Mouse (Mus musculus): ENCODE data around the gene Casz1.

DNA sequence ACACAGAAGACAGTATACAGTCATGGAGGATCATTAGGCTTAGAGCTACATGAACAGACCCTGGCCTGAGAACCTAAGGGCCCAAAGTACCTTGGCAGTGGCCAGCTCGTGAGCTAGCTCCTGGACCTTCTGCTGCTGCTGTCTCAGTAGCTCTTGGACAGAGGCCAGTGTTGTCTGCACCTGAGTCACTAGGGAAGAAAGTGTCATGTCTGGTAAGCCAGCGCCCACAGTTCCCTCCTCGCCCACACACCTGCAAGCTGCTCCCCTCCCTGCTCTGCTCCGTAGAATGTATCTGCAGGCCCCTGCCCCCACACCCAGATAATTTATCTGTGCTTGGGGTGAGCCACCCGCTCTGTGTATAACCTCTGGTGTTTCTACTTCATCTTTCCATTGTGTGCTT is 161.9 kb downstream of the Casz1 start:
- TF ChIP-seq ZC3H11A (IDR thresholded peaks at IDR 0.05; ENCODE audit: borderline replicate concordance, low read depth, low read length) (no peak), HCFC1 (IDR thresholded peaks at IDR 0.05; ENCODE audit: borderline replicate concordance, insufficient read depth, low read length) (no peak), MAFK (IDR thresholded peaks at IDR 0.05; ENCODE audit: insufficient read depth, low read depth, low read length) (no peak)

Data from ES-E14 (cell line).